Mouse (Mus musculus) heart, embryonic 14.5 days (tissue): Measurements from ENCODE around the gene Mcub. TPM values are rescaled to one million over a fixed set of nuclear protein-coding genes. Genes with fewer than 3 reads are reported as not detected.

Experiments used
- ATAC-seq: fragments of 200-750 bp; cut with Nextera tagmentation; 2 replicates; pipeline ENCODE4 v1.8.0; 2017; ENCODE audit warnings: low read depth, moderate TSS enrichment; ENCODE audit not compliant: insufficient number of reproducible peaks, insufficient read depth, low FRiP score
- H3K27ac ChIP-seq, 2 experiments: fragments of 200-500 bp in 1 of 2; fragments of 300-500 bp in 1 of 2; sonication (generic) in 1 of 2; replicated peaks in 1 of 2; 2 replicates each; pipeline ENCODE4 v1.5.1; 2012 to 2014; ENCODE audit warnings: low read depth in 2 of 2, low read length in 2 of 2, control low read depth in 1 of 2, mild to moderate bottlenecking in 1 of 2, mixed read lengths in 1 of 2; ENCODE audit not compliant: control insufficient read depth in 1 of 2, insufficient read depth in 1 of 2
- H3K27me3 ChIP-seq: fragments of 300-500 bp; sonication (generic); 2 replicates; pipeline ENCODE4 v1.6.1; 2014; ENCODE audit warnings: mild to moderate bottlenecking, low read length, control low read depth; ENCODE audit not compliant: control insufficient read depth, insufficient read depth
- H3K36me3 ChIP-seq: fragments of 300-500 bp; sonication (generic); 2 replicates; pipeline ENCODE4 v1.6.1; 2014; ENCODE audit warnings: mild to moderate bottlenecking, control low read depth, low read length, mixed read lengths; ENCODE audit not compliant: control insufficient read depth, insufficient read depth
- H3K4me1 ChIP-seq, 2 experiments: fragments of 200-500 bp in 1 of 2; fragments of 300-500 bp in 1 of 2; sonication (generic) in 1 of 2; 2 replicates each; pipeline ENCODE4 v1.6.1; 2012 to 2014; ENCODE audit warnings: low read length in 2 of 2, control low read depth in 1 of 2, mixed read lengths in 1 of 2; ENCODE audit not compliant: control insufficient read depth in 2 of 2, insufficient read depth in 2 of 2
- H3K4me2 ChIP-seq: fragments of 300-500 bp; sonication (generic); 2 replicates; pipeline ENCODE4 v1.6.1; 2014; ENCODE audit warnings: mild to moderate bottlenecking, low read length
- H3K4me3 ChIP-seq, 2 experiments: fragments of 200-500 bp in 1 of 2; fragments of 300-500 bp in 1 of 2; sonication (generic) in 1 of 2; 2 replicates each; pipeline ENCODE4 v1.5.1; 2012 to 2014; ENCODE audit warnings: low read length in 2 of 2, mild to moderate bottlenecking in 2 of 2, control low read depth in 1 of 2, low read depth in 1 of 2, moderate library complexity in 1 of 2; ENCODE audit not compliant: control insufficient read depth in 1 of 2, insufficient read depth in 1 of 2
- H3K9ac ChIP-seq: fragments of 300-500 bp; sonication (generic); 2 replicates; pipeline ENCODE4 v1.6.1; 2014; ENCODE audit warnings: mild to moderate bottlenecking, low read length
- H3K9me3 ChIP-seq: fragments of 300-500 bp; sonication (generic); 2 replicates; pipeline ENCODE4 v1.6.1; 2016; ENCODE audit warnings: low read length, control low read depth; ENCODE audit not compliant: control insufficient read depth
- WGBS: fragments of 180-500 bp; shearing (Covaris S2); extraction: QIAGEN DNeasy Blood & Tissue Kit; methylation state at CpG from one replicate; pipeline ENCODE4 v1.1.7; 2014; 5-methylcytosine and 5-hydroxymethylcytosine counted together
- polyA plus RNA-seq: library from polyadenylated mRNA; unstranded; fragments of >200 nt; fragmentation: Nextera tagmentation; extraction: Ambion mirVana; gene quantifications from 2 replicates; pipeline ENCODE4 v1.2.1, GENCODE M21; 2014

Mcub gene
- polyA plus RNA-seq: 4.7 and 5.1 TPM in 2 replicates

DNA sequence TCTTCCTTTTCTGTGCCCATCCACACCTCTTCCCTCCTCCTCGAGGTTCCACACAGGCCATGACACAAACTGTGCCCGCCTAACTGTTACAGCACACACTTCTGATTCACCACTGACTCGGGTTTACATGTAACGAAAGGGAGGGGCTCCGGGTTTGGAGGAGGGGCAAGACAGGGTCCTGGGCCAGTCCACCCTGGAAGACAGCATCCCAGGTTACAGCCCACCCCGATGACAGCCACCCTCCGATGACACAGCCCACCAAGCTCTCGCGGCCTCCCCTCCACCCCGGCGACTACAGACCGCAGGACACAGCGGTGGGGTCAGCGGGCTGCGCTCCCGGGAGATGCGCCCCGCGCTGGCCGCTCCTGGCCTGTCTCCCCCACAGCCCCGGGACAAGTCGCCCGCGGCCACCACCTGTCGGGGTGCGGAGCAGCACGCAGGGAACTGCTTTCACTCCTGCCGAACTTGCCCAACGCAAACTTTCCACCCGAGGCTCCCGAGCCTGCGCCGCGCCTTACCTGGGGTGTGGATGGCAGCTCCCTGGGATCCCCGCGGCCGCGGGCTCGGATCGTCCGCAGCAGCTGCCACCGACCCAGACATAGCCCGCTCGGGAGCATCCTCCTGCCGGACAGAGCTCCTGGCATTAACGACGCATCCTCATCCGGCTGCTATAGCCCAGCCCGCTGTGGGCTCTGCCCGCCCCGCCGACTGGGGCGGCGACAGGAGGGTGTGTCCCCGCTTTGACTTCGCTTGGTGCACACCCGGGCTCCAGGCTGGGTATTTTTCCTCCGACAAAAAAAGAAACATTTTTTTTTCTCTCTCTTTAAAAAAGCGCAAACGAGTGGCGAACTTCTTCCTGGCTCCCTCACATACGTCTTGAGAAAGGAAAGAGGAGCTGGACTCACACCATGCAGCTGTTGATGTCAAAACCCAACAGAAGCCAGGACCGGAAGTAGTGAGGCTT, at the start of gene Mcub:
Gene Mcub (minus strand): TSS at position 775 of the 964 bp plus-strand sequence.
- peaks cover 13% of the 10 kb centered on the region for H3K27me3 ChIP-seq

DNA sequence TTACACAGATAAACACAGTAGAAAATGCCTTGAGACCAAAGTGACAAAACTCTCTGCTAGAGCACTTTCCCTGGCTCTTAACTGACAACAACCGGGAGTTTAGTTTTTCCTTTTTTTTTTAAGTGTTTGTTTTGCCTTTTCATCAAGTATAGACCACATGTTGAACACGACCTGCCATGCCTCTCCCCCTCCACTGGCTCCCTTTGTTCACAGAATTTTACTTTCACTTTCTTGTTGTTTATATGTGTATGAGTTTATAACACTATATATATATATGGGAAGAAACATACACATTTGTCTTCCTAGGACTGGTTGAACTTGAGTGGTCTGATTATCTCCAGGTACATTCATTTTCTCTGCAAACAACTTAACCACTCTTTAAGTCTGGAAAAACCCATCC, 42.9 kb upstream of the Mcub start:
- H3K36me3 ChIP-seq: peaks cover 54% of the 10 kb centered on the region
- 79% methylated on average over 2 of the region's 2 CpGs for WGBS

More for the DNA sequence above, at the start of gene Mcub:
- peak within 1 kb of the TSS; percentile 67 for H3K9ac ChIP-seq
- peak; percentile 59 for ATAC-seq
- under 1% methylated on average over 63 of the region's 63 CpGs for WGBS
- H3K4me1 ChIP-seq: peaks cover 9% of the 10 kb centered on the region in 2 experiments
- no peak within 1 kb of the TSS for H3K27ac ChIP-seq
- peak within 1 kb of the TSS; percentile 46 to 69 for H3K4me3 ChIP-seq
- H3K9me3 ChIP-seq: no peaks in the 10 kb centered on the region
- H3K36me3 ChIP-seq: no peaks in the 10 kb centered on the region
- peak within 1 kb of the TSS; percentile 100 for H3K4me2 ChIP-seq

DNA sequence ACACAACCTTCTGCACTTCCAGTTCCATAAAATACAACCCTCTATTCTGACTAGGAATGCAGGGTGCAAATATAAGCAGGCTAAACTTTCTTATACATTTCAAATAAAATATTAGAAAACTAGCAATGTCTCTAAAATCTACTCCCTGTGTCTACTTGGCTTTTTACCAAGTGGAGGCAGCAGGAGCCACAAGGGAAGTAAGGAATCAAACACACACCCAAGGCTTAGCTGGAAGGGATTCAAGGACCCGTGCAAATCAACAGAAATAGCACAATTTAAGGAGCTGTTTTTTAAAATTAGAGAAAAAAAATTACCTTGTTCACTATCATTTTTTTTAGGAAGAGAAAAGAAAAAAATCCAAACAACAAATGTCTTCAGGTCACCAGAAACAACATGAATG, 41.2 kb upstream of the Mcub start:
- ATAC-seq: no peak
- Histone ChIP-seq H3K4me2 (no peak overlapping the region), H3K9ac (no peak overlapping the region), H3K27me3 (no peaks in the 10 kb centered on the region), H3K9me3 (0 out of 2 replicates have a peak, but pooled peaks cover 3% of the 10 kb centered on the region), H3K4me3 (no peak overlapping the region), H3K4me1 (no peaks in the 10 kb centered on the region), H3K27ac (no peak overlapping the region), H3K36me3 (peaks cover 60% of the 10 kb centered on the region)
- WGBS: 75% methylated on average over 1 of the region's 1 CpGs

More for the DNA sequence above, 42.9 kb upstream of the Mcub start:
- Histone ChIP-seq H3K27me3 (no peaks in the 10 kb centered on the region), H3K4me3 (no peak overlapping the region), H3K27ac (no peak overlapping the region), H3K4me2 (no peak overlapping the region), H3K9ac (no peak overlapping the region), H3K4me1 (no peaks in the 10 kb centered on the region), H3K9me3 (0 out of 2 replicates have a peak, but pooled peaks cover 3% of the 10 kb centered on the region)
- no peak for ATAC-seq

DNA sequence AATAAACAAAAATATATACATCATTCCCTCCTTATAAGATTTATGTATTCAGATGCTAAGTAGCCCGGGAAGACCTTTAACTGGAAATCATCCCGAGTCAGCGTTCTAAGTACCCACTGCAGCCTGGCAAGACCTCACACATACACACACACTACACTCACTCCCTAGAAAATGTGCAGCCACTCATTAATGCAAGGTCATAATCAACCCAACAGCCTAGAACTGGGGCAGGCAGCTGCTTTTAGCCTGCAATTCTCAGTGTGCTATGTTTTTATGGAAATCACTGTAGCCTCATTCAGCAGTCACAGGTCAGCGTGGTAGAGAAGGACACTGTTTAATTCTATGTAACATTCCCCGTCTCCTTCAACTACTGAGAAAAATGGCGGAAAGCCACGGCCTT, 36.1 kb upstream of the Mcub start:
- 93% methylated on average over 7 of the region's 7 CpGs for WGBS
- Histone ChIP-seq H3K27me3 (no peaks in the 10 kb centered on the region), H3K27ac (no peak overlapping the region), H3K9me3 (no peaks in the 10 kb centered on the region), H3K4me1 (no peaks in the 10 kb centered on the region), H3K4me2 (no peak overlapping the region), H3K36me3 (peaks cover 88% of the 10 kb centered on the region), H3K4me3 (no peak overlapping the region), H3K9ac (no peak overlapping the region)
- no peak for ATAC-seq

DNA sequence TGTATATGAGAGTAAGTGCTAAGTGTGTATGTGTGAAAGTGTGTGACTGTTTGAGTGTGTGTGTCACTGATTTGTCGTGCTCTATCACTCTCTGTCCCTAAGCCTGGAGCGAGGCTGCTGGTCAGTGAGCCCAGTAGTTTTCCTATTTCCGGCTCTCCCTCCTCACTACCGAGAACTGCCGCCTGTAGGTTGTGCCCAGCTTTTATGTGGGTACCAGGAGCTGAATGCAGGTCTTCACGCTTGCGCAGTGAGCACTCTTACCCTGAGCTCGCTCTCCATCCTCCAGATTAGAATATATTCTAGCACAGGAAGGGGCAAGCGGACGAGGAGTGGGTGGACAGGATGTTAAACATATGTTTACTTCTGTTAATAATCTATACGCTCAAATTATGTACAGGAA, 30.9 kb upstream of the Mcub start:
- H3K9me3 ChIP-seq: no peaks in the 10 kb centered on the region
- no peaks in the 10 kb centered on the region for H3K27me3 ChIP-seq
- no peak overlapping the region for H3K27ac ChIP-seq
- no peak for ATAC-seq
- H3K4me1 ChIP-seq: no peaks in the 10 kb centered on the region
- 92% methylated on average over 11 of the region's 11 CpGs for WGBS
- peaks cover 97% of the 10 kb centered on the region for H3K36me3 ChIP-seq
- no peak overlapping the region for H3K9ac ChIP-seq
- H3K4me2 ChIP-seq: no peak overlapping the region
- no peak overlapping the region for H3K4me3 ChIP-seq

DNA sequence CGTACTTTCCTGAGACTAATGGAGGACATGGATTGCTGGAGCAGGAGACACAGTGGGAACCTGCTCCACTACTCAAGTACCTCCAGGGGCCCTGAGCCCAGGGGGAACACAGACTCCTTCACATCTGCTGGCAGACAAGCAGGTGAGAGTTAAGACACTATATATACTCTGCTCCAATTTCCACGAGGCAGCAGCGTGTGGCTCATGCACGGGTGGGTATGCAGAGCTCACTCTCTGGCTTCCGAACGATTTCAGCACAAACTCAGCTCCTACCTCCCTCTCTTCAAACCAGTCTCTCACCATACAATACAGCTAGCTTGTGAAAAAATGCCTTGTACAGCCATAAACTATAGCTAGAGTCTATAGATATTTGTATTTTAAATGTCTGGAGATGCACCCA, 28.5 kb upstream of the Mcub start:
- Histone ChIP-seq H3K4me3 (no peak overlapping the region), H3K27me3 (no peaks in the 10 kb centered on the region), H3K9me3 (no peaks in the 10 kb centered on the region), H3K9ac (no peak overlapping the region), H3K4me2 (no peak overlapping the region), H3K27ac (no peak overlapping the region), H3K4me1 (no peaks in the 10 kb centered on the region), H3K36me3 (peaks cover 97% of the 10 kb centered on the region)
- WGBS: 64% methylated on average over 6 of the region's 6 CpGs
- ATAC-seq: no peak

DNA sequence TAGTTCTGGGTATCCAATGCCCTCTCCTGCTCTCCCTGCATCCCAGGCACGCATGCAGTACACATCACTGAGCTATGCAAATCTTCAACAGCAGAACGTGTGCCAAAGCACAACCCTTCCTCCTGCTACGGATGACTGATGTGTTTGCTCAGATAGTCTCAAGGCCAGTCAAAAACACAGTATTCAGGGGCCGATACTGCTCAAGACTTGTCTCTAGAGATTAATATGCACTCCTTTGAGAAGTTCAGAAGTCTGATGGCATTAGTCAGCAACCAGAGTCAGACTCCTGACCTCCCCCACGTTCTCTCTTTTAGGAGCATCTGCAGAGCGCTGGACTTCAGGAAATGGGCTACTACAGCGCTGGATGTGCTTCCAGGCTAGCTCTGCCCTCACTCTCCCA, 28.0 kb upstream of the Mcub start:
- no peak overlapping the region for H3K27ac ChIP-seq
- no peaks in the 10 kb centered on the region for H3K27me3 ChIP-seq
- WGBS: 72% methylated on average over 7 of the region's 7 CpGs
- H3K4me2 ChIP-seq: no peak overlapping the region
- no peaks in the 10 kb centered on the region for H3K9me3 ChIP-seq
- H3K9ac ChIP-seq: no peak overlapping the region
- ATAC-seq: no peak
- peaks cover 97% of the 10 kb centered on the region for H3K36me3 ChIP-seq
- no peak overlapping the region for H3K4me3 ChIP-seq
- H3K4me1 ChIP-seq: no peaks in the 10 kb centered on the region
